17 mouse cellular contexts compared by ENCODE assay signal in the genomic region with DNA sequence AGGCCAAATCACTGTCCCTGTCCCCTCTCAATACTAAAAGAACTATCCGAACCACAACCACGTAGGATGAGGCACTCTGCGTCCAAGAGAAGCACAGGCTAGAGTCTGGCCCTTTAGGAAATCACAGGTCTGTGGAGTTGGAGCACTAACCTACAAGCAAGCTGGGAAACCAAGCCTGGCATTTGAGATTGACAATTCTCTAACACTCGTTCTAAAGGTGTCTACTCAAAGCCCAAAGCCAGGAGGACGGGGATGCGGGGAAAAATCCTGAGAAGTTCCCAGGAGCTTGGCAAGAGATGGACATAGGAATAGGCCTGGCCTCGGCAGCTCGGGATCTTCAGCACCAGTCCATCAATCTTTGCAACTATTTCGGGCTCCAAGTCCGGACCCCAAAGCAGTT. TPM values are rescaled to one million over a fixed set of nuclear protein-coding genes. Genes with fewer than 3 reads are reported as not detected.
A peak's percentile ranks its signal among the peaks of the same experiment; 100 is the strongest.
DNase-seq lines count a peak whose midpoint lies in the region; ATAC-seq lines count a peak whose summit lies in the region.
"Had no signal": no experiment of that assay in that cellular context is flagged by ENCODE, and none has a peak within 500 bp of the region (broad histone marks: within the 10 kb centered on the region; RNA-seq: fewer than 3 reads in every experiment).

No protein-coding gene starts in this region.

- peak overlapping the region; percentile 38; the same call in 1 of the 2 replicates for H3K4me2 ChIP-seq in forebrain, embryonic 12.5 days
- H3K4me2 ChIP-seq in forebrain, embryonic 13.5 days = no peak overlapping the region
- H3K4me2 ChIP-seq in midbrain, embryonic 11.5 days = peak overlapping the region; percentile 17; the same call in 1 of the 2 replicates
- no peak overlapping the region for H3K4me2 ChIP-seq in midbrain, embryonic 15.5 days
- peak overlapping the region; percentile 70 for H3K4me2 ChIP-seq in embryonic facial prominence, embryonic 11.5 days (ENCODE audit: low read depth, low read length)
- H3K4me2 ChIP-seq in limb, embryonic 12.5 days = peak overlapping the region; percentile 74

- H3K27ac ChIP-seq in forebrain, embryonic 12.5 days = no peak overlapping the region
- H3K27ac ChIP-seq in forebrain, embryonic 13.5 days = no peak overlapping the region
- H3K27ac ChIP-seq in midbrain, embryonic 11.5 days (ENCODE audit: low read depth, low read length) = no peak overlapping the region
- H3K27ac ChIP-seq in midbrain, embryonic 15.5 days = no peak overlapping the region
- peak overlapping the region; percentile 100 for H3K27ac ChIP-seq in embryonic facial prominence, embryonic 11.5 days (replicated peaks; ENCODE audit: low read depth, low read length)
- H3K27ac ChIP-seq in limb, embryonic 12.5 days = peak overlapping the region; percentile 23; the same call in 1 of the 2 replicates
- H3K27ac ChIP-seq: gastrocnemius, adult 2 months; intestine, embryonic 15.5 days; kidney, embryonic 15.5 days; neural tube, embryonic 12.5 days had no signal

- H3K9me3 ChIP-seq in forebrain, embryonic 12.5 days = no peaks in the 10 kb centered on the region
- no peaks in the 10 kb centered on the region for H3K9me3 ChIP-seq in forebrain, embryonic 13.5 days (replicated peaks)
- no peaks in the 10 kb centered on the region for H3K9me3 ChIP-seq in midbrain, embryonic 11.5 days (ENCODE audit: control insufficient read depth, low read length)
- no peaks in the 10 kb centered on the region for H3K9me3 ChIP-seq in midbrain, embryonic 15.5 days
- H3K9me3 ChIP-seq in embryonic facial prominence, embryonic 11.5 days (replicated peaks; ENCODE audit: control insufficient read depth, low read length) = no peaks in the 10 kb centered on the region
- H3K9me3 ChIP-seq in limb, embryonic 12.5 days = no peaks in the 10 kb centered on the region
- H3K9me3 ChIP-seq: heart, embryonic 12.5 days; intestine, embryonic 15.5 days; kidney, embryonic 15.5 days; neural tube, embryonic 12.5 days had no signal

- peak; percentile 94 for DNase-seq in midbrain, embryonic 11.5 days (ENCODE audit: low spot score, missing footprints)
- DNase-seq in embryonic facial prominence, embryonic 11.5 days (ENCODE audit: low spot score) = no peak
- no peak for DNase-seq in yolk sac, embryonic 10.5 days (ENCODE audit: low spot score)
- no peak for DNase-seq in cerebellum, postnatal 10 days
- DNase-seq: cerebellum, adult 2 months; gastrocnemius, adult 2 months; layer of hippocampus, postnatal 36 days; right cerebral cortex, postnatal 14 days had no signal

- peak overlapping the region; percentile 25 for H3K4me3 ChIP-seq in forebrain, embryonic 12.5 days (replicated peaks)
- H3K4me3 ChIP-seq in forebrain, embryonic 13.5 days = no peak overlapping the region
- no peak overlapping the region for H3K4me3 ChIP-seq in midbrain, embryonic 11.5 days (ENCODE audit: low read depth, low read length)
- no peak overlapping the region for H3K4me3 ChIP-seq in midbrain, embryonic 15.5 days
- peak overlapping the region; percentile 85 for H3K4me3 ChIP-seq in embryonic facial prominence, embryonic 11.5 days (ENCODE audit: low read depth, low read length)
- H3K4me3 ChIP-seq in limb, embryonic 12.5 days (replicated peaks) = peak overlapping the region; percentile 53

- peaks cover 26% of the 10 kb centered on the region for H3K4me1 ChIP-seq in forebrain, embryonic 12.5 days
- peaks cover 22% of the 10 kb centered on the region for H3K4me1 ChIP-seq in forebrain, embryonic 13.5 days
- H3K4me1 ChIP-seq in midbrain, embryonic 11.5 days (ENCODE audit: control insufficient read depth, insufficient read depth, low read length) = peaks cover 10% of the 10 kb centered on the region
- H3K4me1 ChIP-seq in midbrain, embryonic 15.5 days = peaks cover 22% of the 10 kb centered on the region
- peaks cover 4% of the 10 kb centered on the region for H3K4me1 ChIP-seq in embryonic facial prominence, embryonic 11.5 days (ENCODE audit: control insufficient read depth, insufficient read depth, low read length)
- peaks cover 69% of the 10 kb centered on the region for H3K4me1 ChIP-seq in limb, embryonic 12.5 days (replicated peaks)

- 2% methylated on average over 10 of the region's 10 CpGs for WGBS in forebrain, embryonic 12.5 days
- 6% methylated on average over 10 of the region's 10 CpGs for WGBS in forebrain, embryonic 13.5 days
- WGBS in midbrain, embryonic 11.5 days = 4% methylated on average over 10 of the region's 10 CpGs
- 11% methylated on average over 10 of the region's 10 CpGs for WGBS in midbrain, embryonic 15.5 days
- WGBS in embryonic facial prominence, embryonic 11.5 days = 8% methylated on average over 10 of the region's 10 CpGs
- 14% methylated on average over 10 of the region's 10 CpGs for WGBS in limb, embryonic 12.5 days

- peaks cover 98% of the 10 kb centered on the region for H3K27me3 ChIP-seq in forebrain, embryonic 12.5 days
- H3K27me3 ChIP-seq in forebrain, embryonic 13.5 days = peaks cover 100% of the 10 kb centered on the region
- H3K27me3 ChIP-seq in midbrain, embryonic 11.5 days (ENCODE audit: control insufficient read depth, insufficient read depth, low read length) = peaks cover 100% of the 10 kb centered on the region
- H3K27me3 ChIP-seq in midbrain, embryonic 15.5 days (replicated peaks) = peaks cover 85% of the 10 kb centered on the region
- H3K27me3 ChIP-seq in embryonic facial prominence, embryonic 11.5 days (ENCODE audit: control insufficient read depth, insufficient read depth, low read length) = peaks cover 45% of the 10 kb centered on the region
- H3K27me3 ChIP-seq in limb, embryonic 12.5 days = peaks cover 96% of the 10 kb centered on the region

- H3K36me3 ChIP-seq in forebrain, embryonic 12.5 days (replicated peaks) = no peaks in the 10 kb centered on the region
- H3K36me3 ChIP-seq in forebrain, embryonic 13.5 days (ENCODE audit: poor library complexity, severe bottlenecking) = no peaks in the 10 kb centered on the region
- no peaks in the 10 kb centered on the region for H3K36me3 ChIP-seq in midbrain, embryonic 11.5 days (ENCODE audit: control insufficient read depth, insufficient read depth, low read length)
- no peaks in the 10 kb centered on the region for H3K36me3 ChIP-seq in midbrain, embryonic 15.5 days (replicated peaks)
- H3K36me3 ChIP-seq in embryonic facial prominence, embryonic 11.5 days (replicated peaks; ENCODE audit: control insufficient read depth, insufficient read depth, low read depth, low read length) = no peaks in the 10 kb centered on the region
- no peaks in the 10 kb centered on the region for H3K36me3 ChIP-seq in limb, embryonic 12.5 days
- H3K36me3 ChIP-seq: heart, embryonic 12.5 days; intestine, embryonic 15.5 days; kidney, embryonic 15.5 days; neural tube, embryonic 12.5 days had no signal

- ATAC-seq in forebrain, embryonic 12.5 days (ENCODE audit: low FRiP score) = no peak
- ATAC-seq in forebrain, embryonic 13.5 days = no peak
- no peak for ATAC-seq in midbrain, embryonic 11.5 days (ENCODE audit: low FRiP score)
- no peak for ATAC-seq in midbrain, embryonic 15.5 days (replicated peaks)
- ATAC-seq in embryonic facial prominence, embryonic 11.5 days (replicated peaks; ENCODE audit: insufficient number of reproducible peaks, low FRiP score, low TSS enrichment, low read depth) = no peak
- no peak for ATAC-seq in limb, embryonic 12.5 days (ENCODE audit: insufficient number of reproducible peaks, insufficient read depth, low FRiP score, low TSS enrichment, low read depth)
- ATAC-seq: intestine, embryonic 15.5 days; Patski had no signal

- 0 out of 2 replicates have a peak overlapping the region, but pooled peaks have one; percentile 13 for H3K9ac ChIP-seq in forebrain, embryonic 12.5 days
- no peak overlapping the region for H3K9ac ChIP-seq in forebrain, embryonic 13.5 days
- H3K9ac ChIP-seq in midbrain, embryonic 11.5 days (ENCODE audit: low read length) = no peak overlapping the region
- no peak overlapping the region for H3K9ac ChIP-seq in midbrain, embryonic 15.5 days
- peak overlapping the region; percentile 99 for H3K9ac ChIP-seq in embryonic facial prominence, embryonic 11.5 days (replicated peaks; ENCODE audit: low read length)
- H3K9ac ChIP-seq in limb, embryonic 12.5 days (replicated peaks) = peak overlapping the region; percentile 64; the same call in 1 of the 2 replicates
- H3K9ac ChIP-seq: intestine, embryonic 15.5 days; kidney, embryonic 15.5 days; neural tube, embryonic 12.5 days had no signal

RNA-seq across cellular contexts. Expression of a gene that starts 3.0 kb away (rescaled TPM):
- 5.2 and 5.9 TPM in 2 replicates for polyA plus RNA-seq in forebrain, embryonic 12.5 days (2016; fragmentation: Nextera tagmentation; extraction: Ambion mirVana)
- polyA plus RNA-seq in forebrain, embryonic 13.5 days (2015; fragmentation: Nextera tagmentation; extraction: Ambion mirVana) = 0.62 and 1.00 TPM in 2 replicates
- 3.9 and 4.4 TPM in 2 replicates for polyA plus RNA-seq in midbrain, embryonic 11.5 days (2014; fragmentation: Nextera tagmentation; extraction: Ambion mirVana)
- polyA plus RNA-seq in midbrain, embryonic 15.5 days (2015; fragmentation: Nextera tagmentation; extraction: Ambion mirVana) = 0.84 and 1.0 TPM in 2 replicates
- 16.7 and 17.3 TPM in 2 replicates for polyA plus RNA-seq in embryonic facial prominence, embryonic 11.5 days (2014; fragmentation: Nextera tagmentation; extraction: Ambion mirVana)
- polyA plus RNA-seq in limb, embryonic 12.5 days (2016; fragmentation: Nextera tagmentation; extraction: Ambion mirVana) = 3.4 and 5.1 TPM in 2 replicates
- polyA plus RNA-seq: Patski had no signal

Comparison
In these comparisons a context has a peak if more than half of its experiments do, and no peak if none do; other contexts are left out.
1. H3K4me2 ChIP-seq: peak in forebrain, embryonic 12.5 days (single experiment), midbrain, embryonic 11.5 days (single experiment), embryonic facial prominence, embryonic 11.5 days (single experiment) and limb, embryonic 12.5 days (single experiment); none in forebrain, embryonic 13.5 days (single experiment) and midbrain, embryonic 15.5 days (single experiment).
2. H3K4me3 ChIP-seq: peak in forebrain, embryonic 12.5 days (single experiment), embryonic facial prominence, embryonic 11.5 days (single experiment) and limb, embryonic 12.5 days (single experiment); none in forebrain, embryonic 13.5 days (single experiment), midbrain, embryonic 11.5 days (single experiment) and midbrain, embryonic 15.5 days (single experiment).
3. H3K9ac ChIP-seq: peak in forebrain, embryonic 12.5 days (single experiment), embryonic facial prominence, embryonic 11.5 days (single experiment) and limb, embryonic 12.5 days (single experiment); none in forebrain, embryonic 13.5 days (single experiment), midbrain, embryonic 11.5 days (single experiment) and midbrain, embryonic 15.5 days (single experiment).
4. H3K27ac ChIP-seq: peak in embryonic facial prominence, embryonic 11.5 days (single experiment) and limb, embryonic 12.5 days (single experiment); none in forebrain, embryonic 12.5 days (single experiment), forebrain, embryonic 13.5 days (single experiment), midbrain, embryonic 11.5 days (single experiment) and midbrain, embryonic 15.5 days (single experiment).